Mouse (Mus musculus) retina, postnatal 7 days (tissue): Measurements from ENCODE around the gene Ttc30a2.

ENCODE experiments used
- DNase-seq: peaks from one replicate; pipeline ENCODE4 v3.0.0-alpha.2; 2012; ENCODE audit warnings: low read depth, low spot score

Ttc30a2 gene

GRCm38 (mm10) chr2:75929786-75930444 lies 48.1 kb downstream of the Ttc30a2 start:
- no peak for DNase-seq

- DNase-seq: no peak
Observed at GRCm38 (mm10) chr2:75929141-75929540, 48.8 kb downstream of the Ttc30a2 start.

- no peak for DNase-seq
Observed at GRCm38 (mm10) chr2:75928011-75928410, 50.0 kb downstream of the Ttc30a2 start.

- no peak for DNase-seq
Observed at GRCm38 (mm10) chr2:75926061-75926460, 51.9 kb downstream of the Ttc30a2 start.
